Mouse (Mus musculus): ENCODE results near the gene Itga7.
A peak's percentile ranks its signal among the peaks of the same experiment; 100 is the strongest.

The Itga7 gene

GRCm38 (mm10) chr10:128934997-128935787, 1.6 kb downstream of the Itga7 start:
- no peak for DNase-seq (ENCODE audit: low read depth, low spot score)

- DNase-seq (ENCODE audit: low read depth, low spot score) = no peak
These were observed 2.3 kb downstream of the Itga7 start for GRCm38 (mm10) chr10:128935826-128936440.

- no peak for DNase-seq (ENCODE audit: low read depth, low spot score)
These were observed 4.3 kb downstream of the Itga7 start for GRCm38 (mm10) chr10:128937756-128938390.

GRCm38 (mm10) chr10:128938457-128938856, 4.8 kb downstream of the Itga7 start:
- DNase-seq (ENCODE audit: low read depth, low spot score) = no peak

GRCm38 (mm10) chr10:128938974-128939373, 5.4 kb downstream of the Itga7 start:
- no peak for DNase-seq (ENCODE audit: low read depth, low spot score)

GRCm38 (mm10) chr10:128940475-128941061, 7.0 kb downstream of the Itga7 start:
- DNase-seq (ENCODE audit: low read depth, low spot score) = no peak

GRCm38 (mm10) chr10:128945675-128946074, 12.1 kb downstream of the Itga7 start:
- no peak for DNase-seq (ENCODE audit: low read depth, low spot score)

- no peak for DNase-seq (ENCODE audit: low read depth, low spot score)
These were observed 13.9 kb downstream of the Itga7 start for GRCm38 (mm10) chr10:128947496-128947895.

GRCm38 (mm10) chr10:128950208-128950887, 16.7 kb downstream of the Itga7 start:
- DNase-seq (ENCODE audit: low read depth, low spot score) = no peak

- DNase-seq (ENCODE audit: low read depth, low spot score) = no peak
These were observed 24.7 kb downstream of the Itga7 start for GRCm38 (mm10) chr10:128958340-128958739.

GRCm38 (mm10) chr10:128960142-128960541, 26.5 kb downstream of the Itga7 start:
- no peak for DNase-seq (ENCODE audit: low read depth, low spot score)

GRCm38 (mm10) chr10:128960590-128961584, 27.3 kb downstream of the Itga7 start, which contains the start of gene Mettl7b:
Gene Mettl7b, minus strand, starts transcription at chr10:128960988.
- DNase-seq (ENCODE audit: low read depth, low spot score) = no peak

- DNase-seq (ENCODE audit: low read depth, low spot score) = no peak
These were observed 31.3 kb downstream of the Itga7 start for GRCm38 (mm10) chr10:128964961-128965360.

GRCm38 (mm10) chr10:128965871-128966270, 32.3 kb downstream of the Itga7 start:
- no peak for DNase-seq (ENCODE audit: low read depth, low spot score)

- no peak for DNase-seq (ENCODE audit: low read depth, low spot score)
These were observed 34.7 kb downstream of the Itga7 start for GRCm38 (mm10) chr10:128968341-128968749.

GRCm38 (mm10) chr10:128970740-128971250, 37.2 kb downstream of the Itga7 start:
- DNase-seq (ENCODE audit: low read depth, low spot score) = no peak

- DNase-seq (ENCODE audit: low read depth, low spot score) = no peak
These were observed 39.2 kb downstream of the Itga7 start for GRCm38 (mm10) chr10:128972841-128973240.

- no peak for DNase-seq (ENCODE audit: low read depth, low spot score)
These were observed 42.8 kb downstream of the Itga7 start for GRCm38 (mm10) chr10:128976395-128976794.

- DNase-seq (ENCODE audit: low read depth, low spot score) = peak; percentile 41
These were observed 44.0 kb downstream of the Itga7 start for GRCm38 (mm10) chr10:128977522-128978114.

Data from embryo, embryonic 11.5 days (tissue).